In genomic region chr11:79339808-79340781, GRCm38 (mm10) we compare ENCODE assay signal across 8 mouse cellular contexts. TPM values are rescaled to one million over a fixed set of nuclear protein-coding genes. Genes with fewer than 3 reads are reported as not detected.
DNase-seq lines count a peak whose midpoint lies in the region; ATAC-seq and TF ChIP-seq lines count a peak whose summit lies in the region.

No protein-coding gene starts in this region.

- 2% methylated on average over 38 of the region's 63 CpGs for WGBS in intestine, embryonic 15.5 days
- WGBS in limb, embryonic 15.5 days: under 1% methylated on average over 40 of the region's 63 CpGs
- WGBS in midbrain, postnatal 0 days: under 1% methylated on average over 21 of the region's 63 CpGs
- WGBS in thymus, adult 2 months: 3% methylated on average over 48 of the region's 63 CpGs

- no peak for TF ChIP-seq POLR2A in thymus, adult 2 months (IDR thresholded peaks at IDR 0.05; ENCODE audit: control insufficient read depth, extremely low read depth, insufficient read depth, low read length, poor library complexity)

- peak; percentile 86 for ATAC-seq in intestine, embryonic 15.5 days
- ATAC-seq in limb, embryonic 15.5 days (ENCODE audit: insufficient number of reproducible peaks, low FRiP score, low TSS enrichment, low read depth): peak; percentile 62
- peak; percentile 75 for ATAC-seq in midbrain, postnatal 0 days (ENCODE audit: low FRiP score)

- peak overlapping the region; percentile 94 for H3K4me3 ChIP-seq in intestine, embryonic 15.5 days (replicated peaks)
- peak overlapping the region; percentile 91 for H3K4me3 ChIP-seq in limb, embryonic 15.5 days
- peak overlapping the region; percentile 94 for H3K4me3 ChIP-seq in midbrain, postnatal 0 days (ENCODE audit: low read depth, low read length)
- peak overlapping the region; percentile 70 for H3K4me3 ChIP-seq in thymus, adult 2 months (ENCODE audit: control insufficient read depth, insufficient read depth, low read length)

- peak overlapping the region; percentile 96 for H3K9ac ChIP-seq in intestine, embryonic 15.5 days
- H3K9ac ChIP-seq in limb, embryonic 15.5 days: peak overlapping the region; percentile 91
- H3K9ac ChIP-seq in midbrain, postnatal 0 days (replicated peaks; ENCODE audit: low read length, poor library complexity, severe bottlenecking): peak overlapping the region; percentile 99

- DNase-seq in 416B (ENCODE audit: low read depth) (peak; percentile 38), NIH3T3 (ENCODE audit: low read depth) (peak; percentile 68)
- peak; percentile 23 to 50 for DNase-seq in cerebellum, postnatal 36 days
- DNase-seq in gastrocnemius, postnatal 14 days: peak; percentile 55
- DNase-seq in midbrain, postnatal 0 days (ENCODE audit: low spot score): peak; percentile 54
- DNase-seq in thymus, adult 2 months: peak; percentile 11

- no peaks in the 10 kb centered on the region for H3K27me3 ChIP-seq in intestine, embryonic 15.5 days (replicated peaks)
- no peaks in the 10 kb centered on the region for H3K27me3 ChIP-seq in limb, embryonic 15.5 days
- no peaks in the 10 kb centered on the region for H3K27me3 ChIP-seq in midbrain, postnatal 0 days (ENCODE audit: insufficient read depth, low read length)
- no peaks in the 10 kb centered on the region for H3K27me3 ChIP-seq in thymus, adult 2 months (ENCODE audit: control insufficient read depth, insufficient read depth, low read length)

- H3K4me2 ChIP-seq in intestine, embryonic 15.5 days (replicated peaks): peak overlapping the region; percentile 77
- H3K4me2 ChIP-seq in limb, embryonic 15.5 days: peak overlapping the region; percentile 62
- H3K4me2 ChIP-seq in midbrain, postnatal 0 days (ENCODE audit: low read depth, low read length, poor library complexity, severe bottlenecking): peak overlapping the region; percentile 75

- peak; percentile 26; the same call in 1 of the 2 replicates for TF ChIP-seq CTCF in midbrain, postnatal 0 days (IDR thresholded peaks at IDR 0.05)
- TF ChIP-seq CTCF in thymus, adult 2 months (IDR thresholded peaks at IDR 0.05; ENCODE audit: borderline replicate concordance, control insufficient read depth, extremely low read depth, insufficient read depth, low read length, poor library complexity): no peak

- H3K4me1 ChIP-seq in intestine, embryonic 15.5 days (replicated peaks): peaks cover 7% of the 10 kb centered on the region
- peaks cover 16% of the 10 kb centered on the region for H3K4me1 ChIP-seq in limb, embryonic 15.5 days
- peaks cover 5% of the 10 kb centered on the region; the same call in 1 of the 2 replicates for H3K4me1 ChIP-seq in midbrain, postnatal 0 days (ENCODE audit: insufficient read depth, low read length)
- peaks cover 11% of the 10 kb centered on the region for H3K4me1 ChIP-seq in thymus, adult 2 months (replicated peaks; ENCODE audit: control insufficient read depth, insufficient read depth, low read length)

- intact Hi-C loops in gastrocnemius, postnatal 14 days (cut with DNase I; ENCODE audit: low total_unique reads): loop anchor here (10.0 kb wide), 1 partner anchor 55 kb away; no protein-coding TSS in a partner anchor

- H3K27ac ChIP-seq in intestine, embryonic 15.5 days: peak overlapping the region; percentile 86
- peak overlapping the region; percentile 94 for H3K27ac ChIP-seq in limb, embryonic 15.5 days
- peak overlapping the region; percentile 93 for H3K27ac ChIP-seq in midbrain, postnatal 0 days (ENCODE audit: low read depth, low read length)
- no peak overlapping the region for H3K27ac ChIP-seq in thymus, adult 2 months (ENCODE audit: control insufficient read depth, insufficient read depth, low read length)

- no peaks in the 10 kb centered on the region for H3K36me3 ChIP-seq in intestine, embryonic 15.5 days
- H3K36me3 ChIP-seq in limb, embryonic 15.5 days: peaks cover 8% of the 10 kb centered on the region; the same call in 1 of the 2 replicates
- 0 out of 2 replicates have a peak, but pooled peaks cover 4% of the 10 kb centered on the region for H3K36me3 ChIP-seq in midbrain, postnatal 0 days (ENCODE audit: insufficient read depth, low read length)
- no peaks in the 10 kb centered on the region for H3K36me3 ChIP-seq in thymus, adult 2 months (ENCODE audit: control insufficient read depth, insufficient read depth, low read length)

- H3K9me3 ChIP-seq in intestine, embryonic 15.5 days: no peaks in the 10 kb centered on the region
- H3K9me3 ChIP-seq in limb, embryonic 15.5 days: no peaks in the 10 kb centered on the region
- no peaks in the 10 kb centered on the region for H3K9me3 ChIP-seq in midbrain, postnatal 0 days (ENCODE audit: low read length)

RNA-seq across cellular contexts. Expression of gene Nf1, which starts 0.6 kb away (rescaled TPM):
- 10 to 100 TPM; 21.4 to 22.4 TPM for total RNA-seq in gastrocnemius, postnatal 14 days (2021)
- polyA plus RNA-seq in intestine, embryonic 15.5 days (2015; fragmentation: Nextera tagmentation; extraction: Ambion mirVana): 4.7 and 5.2 TPM in 2 replicates
- polyA plus RNA-seq in limb, embryonic 15.5 days (2015; fragmentation: Nextera tagmentation; extraction: Ambion mirVana): 4.2 and 5.2 TPM in 2 replicates
- total RNA-seq in midbrain, postnatal 0 days (2014; rRNA removed): 83.0 and 99.1 TPM in 2 replicates
- polyA plus RNA-seq in midbrain, postnatal 0 days (2015; fragmentation: Nextera tagmentation; extraction: Ambion mirVana): 7.0 and 7.3 TPM in 2 replicates
- polyA plus RNA-seq in thymus, adult 2 months (2012; rRNA removed): 6.9 and 8.2 TPM in 2 replicates

RNA-seq across cellular contexts. Expression of gene Gm9964, which starts 43.4 kb away (rescaled TPM):
- total RNA-seq in gastrocnemius, postnatal 14 days (2021): not detected
- not detected in 2 replicates for polyA plus RNA-seq in intestine, embryonic 15.5 days (2015; fragmentation: Nextera tagmentation; extraction: Ambion mirVana)
- not detected in 2 replicates for polyA plus RNA-seq in limb, embryonic 15.5 days (2015; fragmentation: Nextera tagmentation; extraction: Ambion mirVana)
- total RNA-seq in midbrain, postnatal 0 days (2014; rRNA removed): not detected in 2 replicates
- 0.22 TPM in 1 of 2 replicates, not detected in the other for polyA plus RNA-seq in midbrain, postnatal 0 days (2015; fragmentation: Nextera tagmentation; extraction: Ambion mirVana)
- polyA plus RNA-seq in thymus, adult 2 months (2012; rRNA removed): not detected in 2 replicates

Comparison
In these comparisons a context has a peak if more than half of its experiments do, and no peak if none do; other contexts are left out.
1. DNase-seq: peak in every context shown above with its lines; median percentile 68 in NIH3T3; 55 in gastrocnemius, postnatal 14 days; 54 in midbrain, postnatal 0 days; 38 in 416B; 36 in cerebellum, postnatal 36 days; 11 in thymus, adult 2 months.